In genomic region chr15:37047403-37047802, GRCm38 (mm10) we compare ENCODE assay signal across 22 mouse cellular contexts.
"Had no signal": no experiment of that assay in that cellular context is flagged by ENCODE, and none has a peak within 500 bp of the region (broad histone marks: within the 10 kb centered on the region; RNA-seq: fewer than 3 reads in every experiment).

No protein-coding gene starts in this region.

- H3K27me3 ChIP-seq: limb, embryonic 15.5 days; liver, embryonic 15.5 days; megakaryocyte, embryonic 14.5 days; neural tube, embryonic 13.5 days; neural tube, embryonic 15.5 days; stomach, embryonic 15.5 days had no signal

- H3K27ac ChIP-seq: limb, embryonic 15.5 days; liver, embryonic 15.5 days; midbrain, embryonic 10.5 days; midbrain, embryonic 12.5 days; neural tube, embryonic 13.5 days; neural tube, embryonic 15.5 days; stomach, embryonic 15.5 days; stomach, postnatal 0 days had no signal

- H3K9ac ChIP-seq: limb, embryonic 15.5 days; liver, embryonic 15.5 days; lung, embryonic 14.5 days; midbrain, embryonic 12.5 days; neural tube, embryonic 13.5 days; neural tube, embryonic 15.5 days; stomach, embryonic 15.5 days had no signal

- H3K36me3 ChIP-seq: limb, embryonic 15.5 days; liver, embryonic 15.5 days; midbrain, embryonic 10.5 days; midbrain, embryonic 12.5 days; neural tube, embryonic 13.5 days; neural tube, embryonic 15.5 days; stomach, embryonic 15.5 days had no signal

- H3K4me2 ChIP-seq: limb, embryonic 15.5 days; liver, embryonic 15.5 days; lung, embryonic 14.5 days; midbrain, embryonic 12.5 days; neural tube, embryonic 13.5 days; neural tube, embryonic 15.5 days; stomach, embryonic 15.5 days had no signal

- ATAC-seq: midbrain, embryonic 16.5 days had no signal

- H3K4me3 ChIP-seq: limb, embryonic 15.5 days; liver, embryonic 15.5 days; megakaryocyte, embryonic 14.5 days; midbrain, embryonic 10.5 days; midbrain, embryonic 12.5 days; myocyte; neural tube, embryonic 13.5 days; neural tube, embryonic 15.5 days; stomach, embryonic 15.5 days had no signal

- H3K9me3 ChIP-seq: limb, embryonic 15.5 days; liver, embryonic 15.5 days; midbrain, embryonic 10.5 days; neural tube, embryonic 13.5 days; neural tube, embryonic 15.5 days; stomach, embryonic 15.5 days had no signal

- DNase-seq: lung, adult 18-20 months; lung, embryonic 14.5 days; lung, postnatal 10 days; lung, postnatal 4 days; midbrain, embryonic 14.5 days; retina, postnatal 1 day; right cerebral cortex, adult 18-20 months; right cerebral cortex, postnatal 25 days; thymus, adult 2 months; thymus, postnatal 25 days; thymus, postnatal 4 days had no signal

- H3K4me1 ChIP-seq: liver, embryonic 15.5 days; midbrain, embryonic 10.5 days; midbrain, embryonic 12.5 days; stomach, embryonic 15.5 days had no signal
